Mouse (Mus musculus): Measurements from ENCODE around the gene Dars. TPM values are rescaled to one million over a fixed set of nuclear protein-coding genes. Genes with fewer than 3 reads are reported as not detected.

The Dars gene
- polyA plus RNA-seq (2015; fragmentation: Nextera tagmentation; extraction: Ambion mirVana) = 138 and 142 TPM in 2 replicates

- Histone ChIP-seq H3K4me3 (peak within 1 kb of the TSS; percentile 78), H3K9ac (peak within 1 kb of the TSS; percentile 93), H3K4me2 (replicated peaks) (peak within 1 kb of the TSS; percentile 73), H3K9me3 (no peaks in the 10 kb centered on the region), H3K27me3 (no peaks in the 10 kb centered on the region), H3K27ac (peak within 1 kb of the TSS; percentile 88), H3K4me1 (no peaks in the 10 kb centered on the region), H3K36me3 (peaks cover 17% of the 10 kb centered on the region)
- under 1% methylated on average over 68 of the region's 68 CpGs for WGBS
- ATAC-seq (ENCODE audit: low FRiP score, low read depth) = peak; percentile 93
Measured at GRCm38 (mm10) chr1:128416584-128417532, at the start of gene Dars. TSS of gene Dars (minus strand) at chr1:128417368.

DNA sequence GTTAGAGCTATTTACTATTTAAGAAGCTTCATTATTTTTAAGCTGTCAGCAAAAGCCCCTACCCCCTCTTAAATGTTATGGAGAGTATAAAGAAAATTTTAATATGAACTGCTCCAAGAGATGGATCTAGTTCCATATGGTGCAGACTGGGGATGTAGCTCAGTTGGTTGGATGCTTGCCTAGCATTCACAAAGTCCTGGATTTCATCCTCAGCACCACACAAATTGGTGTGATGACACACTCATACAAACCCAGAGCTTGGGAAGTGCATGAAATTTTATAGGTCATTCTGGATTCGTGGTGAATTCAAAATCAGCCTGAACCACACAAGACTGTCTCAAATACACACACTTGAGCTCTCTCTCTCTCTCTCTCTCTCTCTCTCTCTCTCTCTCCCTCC is 49.7 kb upstream of the Dars start:
- no peak overlapping the region for H3K4me3 ChIP-seq
- H3K4me2 ChIP-seq (replicated peaks) = no peak overlapping the region
- no peaks in the 10 kb centered on the region for H3K9me3 ChIP-seq
- no peak overlapping the region for H3K9ac ChIP-seq
- no peak for ATAC-seq (ENCODE audit: low FRiP score, low read depth)
- no peaks in the 10 kb centered on the region for H3K36me3 ChIP-seq
- H3K27ac ChIP-seq = no peak overlapping the region
- H3K27me3 ChIP-seq = peaks cover 7% of the 10 kb centered on the region
- peaks cover under 1% of the 10 kb centered on the region for H3K4me1 ChIP-seq
- 46% methylated on average over 1 of the region's 1 CpGs for WGBS

DNA sequence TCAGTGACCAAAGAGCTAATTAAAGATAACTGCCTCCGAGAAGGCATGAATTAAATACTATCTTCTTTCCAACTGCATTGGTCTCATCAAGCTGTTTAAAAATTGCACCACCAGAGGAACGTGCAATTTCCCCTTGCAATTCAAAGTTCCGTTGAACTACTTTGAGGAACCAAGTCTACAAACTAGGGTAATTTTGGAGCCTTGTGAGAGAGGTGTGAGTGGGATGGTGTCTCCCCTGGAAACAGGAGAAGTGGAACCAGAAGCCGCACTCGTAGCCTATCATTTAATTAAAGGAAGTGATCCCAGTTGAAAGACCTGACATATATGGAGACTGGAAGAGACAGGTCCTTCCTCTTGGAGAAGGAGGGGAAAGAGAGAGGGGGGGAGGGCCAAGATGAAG is 46.3 kb upstream of the Dars start:
- H3K4me2 ChIP-seq (replicated peaks) = no peak overlapping the region
- H3K4me3 ChIP-seq = no peak overlapping the region
- H3K4me1 ChIP-seq = no peaks in the 10 kb centered on the region
- no peaks in the 10 kb centered on the region for H3K27me3 ChIP-seq
- no peaks in the 10 kb centered on the region for H3K36me3 ChIP-seq
- no peaks in the 10 kb centered on the region for H3K9me3 ChIP-seq
- no peak overlapping the region for H3K9ac ChIP-seq
- no peak overlapping the region for H3K27ac ChIP-seq
- no peak for ATAC-seq (ENCODE audit: low FRiP score, low read depth)
- WGBS = 87% methylated on average over 5 of the region's 5 CpGs

DNA sequence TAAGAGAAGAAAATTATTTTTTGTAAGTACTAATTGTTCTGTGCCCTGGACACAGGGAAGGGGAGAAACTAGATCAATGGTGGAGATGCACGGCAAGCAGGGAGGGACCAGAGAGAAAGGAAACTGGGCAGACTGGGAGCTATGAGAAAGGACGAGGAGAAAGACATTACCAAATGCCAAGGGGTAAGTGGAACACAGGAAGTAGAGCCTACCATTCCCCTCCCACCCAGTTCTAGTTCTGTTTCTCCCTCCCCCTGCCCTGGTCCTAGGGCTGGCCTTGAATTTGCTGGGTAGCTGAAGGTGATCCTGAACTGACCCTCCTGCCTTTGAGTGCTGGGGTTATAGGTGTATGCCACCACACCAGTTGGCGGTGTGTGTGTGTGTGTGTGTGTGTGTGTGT is 45.2 kb upstream of the Dars start:
- 64% methylated on average over 3 of the region's 3 CpGs for WGBS
- Histone ChIP-seq H3K27ac (no peak overlapping the region), H3K36me3 (no peaks in the 10 kb centered on the region)

DNA sequence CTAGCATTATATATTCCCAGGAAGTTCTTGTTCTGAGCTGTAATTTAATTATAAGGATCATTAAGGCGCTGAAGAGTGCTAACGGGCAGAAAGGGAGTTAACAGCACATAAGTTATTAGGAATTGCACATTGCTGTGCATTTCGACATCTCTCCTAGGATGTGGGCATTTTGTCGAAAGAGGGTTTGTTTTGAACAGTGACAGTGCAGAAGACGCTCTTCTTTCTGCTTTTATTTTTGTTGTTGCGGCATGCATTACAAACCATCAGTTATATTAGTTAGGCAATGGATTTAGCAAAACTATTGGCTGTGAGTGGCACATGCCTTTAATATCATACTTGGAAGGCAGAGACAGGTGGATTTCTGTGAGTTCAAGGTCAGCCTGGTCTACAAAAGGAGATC is 43.6 kb upstream of the Dars start:
- Histone ChIP-seq H3K9ac (no peak overlapping the region), H3K4me3 (no peak overlapping the region), H3K9me3 (no peaks in the 10 kb centered on the region), H3K4me2 (replicated peaks) (no peak overlapping the region), H3K27ac (no peak overlapping the region), H3K36me3 (no peaks in the 10 kb centered on the region), H3K4me1 (0 out of 2 replicates have a peak, but pooled peaks cover 6% of the 10 kb centered on the region), H3K27me3 (0 out of 2 replicates have a peak, but pooled peaks cover 2% of the 10 kb centered on the region)
- WGBS = 73% methylated on average over 6 of the region's 6 CpGs
- ATAC-seq (ENCODE audit: low FRiP score, low read depth) = no peak

More for the DNA sequence above, 45.2 kb upstream of the Dars start:
- Histone ChIP-seq H3K27me3 (0 out of 2 replicates have a peak, but pooled peaks cover 2% of the 10 kb centered on the region), H3K4me1 (no peaks in the 10 kb centered on the region), H3K4me2 (replicated peaks) (no peak overlapping the region), H3K9ac (no peak overlapping the region), H3K4me3 (no peak overlapping the region), H3K9me3 (no peaks in the 10 kb centered on the region)
- ATAC-seq (ENCODE audit: low FRiP score, low read depth) = no peak

DNA sequence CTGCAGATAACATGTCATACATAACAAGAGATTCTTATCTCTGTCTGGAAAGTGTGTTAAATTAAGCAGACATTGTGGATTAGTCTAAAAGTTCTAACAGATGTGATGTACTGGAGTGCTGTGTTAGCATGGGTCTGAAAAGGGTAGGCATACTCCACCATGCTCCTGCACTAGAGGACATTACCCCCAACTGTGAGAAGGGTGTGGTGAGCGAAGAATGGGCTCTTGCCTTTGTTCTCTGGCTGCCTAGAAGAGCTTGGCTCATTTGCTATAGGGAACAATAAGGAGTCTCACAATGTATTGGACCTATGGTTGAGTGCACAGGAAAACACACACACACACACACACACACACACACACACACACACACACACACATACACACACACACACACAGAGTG is 42.3 kb upstream of the Dars start:
- H3K27ac ChIP-seq = no peak overlapping the region
- no peaks in the 10 kb centered on the region for H3K36me3 ChIP-seq
- H3K4me2 ChIP-seq (replicated peaks) = no peak overlapping the region
- WGBS = 45% methylated on average over 1 of the region's 1 CpGs
- ATAC-seq (ENCODE audit: low FRiP score, low read depth) = no peak
- 0 out of 2 replicates have a peak, but pooled peaks cover 5% of the 10 kb centered on the region for H3K27me3 ChIP-seq
- H3K4me1 ChIP-seq = 0 out of 2 replicates have a peak, but pooled peaks cover 6% of the 10 kb centered on the region
- H3K9ac ChIP-seq = no peak overlapping the region
- no peaks in the 10 kb centered on the region for H3K9me3 ChIP-seq
- H3K4me3 ChIP-seq = no peak overlapping the region

GRCm38 (mm10) chr1:128459011-128459410 is 41.8 kb upstream of the Dars start:
- no peak for ATAC-seq (ENCODE audit: low FRiP score, low read depth)
- H3K27me3 ChIP-seq = 0 out of 2 replicates have a peak, but pooled peaks cover 5% of the 10 kb centered on the region
- 81% methylated on average over 3 of the region's 3 CpGs for WGBS

GRCm38 (mm10) chr1:128456844-128457445 is 39.8 kb upstream of the Dars start:
- 0 out of 2 replicates have a peak, but pooled peaks have one; percentile 44 for ATAC-seq (ENCODE audit: low FRiP score, low read depth)
- Histone ChIP-seq H3K9ac (no peak overlapping the region), H3K4me2 (replicated peaks) (peak overlapping the region; percentile 43)

More at GRCm38 (mm10) chr1:128459011-128459410, 41.8 kb upstream of the Dars start:
- H3K4me3 ChIP-seq = no peak overlapping the region
- H3K9me3 ChIP-seq = no peaks in the 10 kb centered on the region
- H3K36me3 ChIP-seq = no peaks in the 10 kb centered on the region
- no peak overlapping the region for H3K9ac ChIP-seq
- H3K4me1 ChIP-seq = 0 out of 2 replicates have a peak, but pooled peaks cover 6% of the 10 kb centered on the region
- H3K4me2 ChIP-seq (replicated peaks) = no peak overlapping the region
- H3K27ac ChIP-seq = no peak overlapping the region

GRCm38 (mm10) chr1:128456271-128456670 is 39.1 kb upstream of the Dars start:
- 83% methylated on average over 10 of the region's 10 CpGs for whole genome bisulfite sequencing
- Histone ChIP-seq H3K27me3 (0 out of 2 replicates have a peak, but pooled peaks cover 5% of the 10 kb centered on the region), H3K4me2 (replicated peaks) (no peak overlapping the region), H3K4me3 (no peak overlapping the region), H3K36me3 (no peaks in the 10 kb centered on the region), H3K9ac (no peak overlapping the region), H3K4me1 (0 out of 2 replicates have a peak, but pooled peaks cover 6% of the 10 kb centered on the region), H3K27ac (no peak overlapping the region), H3K9me3 (no peaks in the 10 kb centered on the region)
- ATAC-seq (ENCODE audit: low FRiP score, low read depth) = no peak

More at GRCm38 (mm10) chr1:128456844-128457445, 39.8 kb upstream of the Dars start:
- Histone ChIP-seq H3K27ac (no peak overlapping the region), H3K27me3 (0 out of 2 replicates have a peak, but pooled peaks cover 5% of the 10 kb centered on the region), H3K4me3 (no peak overlapping the region), H3K9me3 (no peaks in the 10 kb centered on the region), H3K36me3 (no peaks in the 10 kb centered on the region), H3K4me1 (0 out of 2 replicates have a peak, but pooled peaks cover 6% of the 10 kb centered on the region)
- WGBS = 48% methylated on average over 18 of the region's 18 CpGs

DNA sequence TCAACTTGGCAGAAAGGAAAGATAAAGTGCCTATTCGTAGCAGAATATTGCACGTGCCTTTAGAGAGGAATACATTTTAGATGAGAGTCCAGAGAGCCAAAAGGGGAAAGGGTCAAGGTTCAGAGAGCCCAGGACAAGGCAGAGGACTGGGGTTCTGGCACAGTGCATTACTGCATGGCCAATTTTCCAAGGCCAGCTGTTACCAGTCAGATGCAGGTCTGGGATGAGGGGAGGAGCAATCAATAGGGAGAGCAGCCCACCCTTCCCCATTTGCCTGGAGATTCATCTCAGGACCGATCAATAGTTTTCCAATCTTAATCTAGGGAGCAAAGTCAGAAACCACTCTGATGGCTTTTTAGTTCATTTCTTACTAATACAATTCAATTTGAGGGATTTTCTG is 35.0 kb upstream of the Dars start:
- Histone ChIP-seq H3K27ac (no peak overlapping the region), H3K4me3 (no peak overlapping the region), H3K4me1 (0 out of 2 replicates have a peak, but pooled peaks cover 4% of the 10 kb centered on the region), H3K4me2 (replicated peaks) (no peak overlapping the region), H3K9ac (no peak overlapping the region), H3K9me3 (no peaks in the 10 kb centered on the region), H3K27me3 (0 out of 2 replicates have a peak, but pooled peaks cover 2% of the 10 kb centered on the region), H3K36me3 (no peaks in the 10 kb centered on the region)
- 84% methylated on average over 3 of the region's 3 CpGs for WGBS
- ATAC-seq (ENCODE audit: low FRiP score, low read depth) = no peak

DNA sequence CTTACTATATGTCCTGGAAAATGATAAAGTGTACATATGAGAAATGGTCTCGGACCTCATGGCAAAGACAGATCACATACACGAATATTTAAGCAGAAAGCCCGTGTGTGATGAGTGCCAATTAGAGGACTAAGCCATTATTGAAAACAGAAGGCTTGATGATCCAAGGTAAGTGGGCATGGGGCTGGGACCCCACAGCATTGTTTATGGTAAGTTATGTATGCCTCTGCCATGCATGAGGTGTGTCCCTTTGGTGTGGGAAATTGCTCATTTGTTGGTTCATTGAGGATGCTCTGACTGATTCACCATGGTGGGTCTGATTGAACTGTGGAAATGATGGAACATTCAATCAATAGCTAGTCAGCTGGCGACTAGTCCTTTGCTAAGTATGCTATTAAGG is 34.0 kb upstream of the Dars start:
- H3K27ac ChIP-seq = no peak overlapping the region
- no peak overlapping the region for H3K9ac ChIP-seq
- no peak overlapping the region for H3K4me2 ChIP-seq (replicated peaks)
- H3K9me3 ChIP-seq = no peaks in the 10 kb centered on the region
- H3K4me3 ChIP-seq = no peak overlapping the region
- no peak for ATAC-seq (ENCODE audit: low FRiP score, low read depth)
- H3K27me3 ChIP-seq = 0 out of 2 replicates have a peak, but pooled peaks cover 2% of the 10 kb centered on the region
- no peaks in the 10 kb centered on the region for H3K36me3 ChIP-seq
- no peaks in the 10 kb centered on the region for H3K4me1 ChIP-seq
- WGBS = 78% methylated on average over 4 of the region's 4 CpGs

Data from limb, embryonic 13.5 days (tissue).